Mouse (Mus musculus) fibroblast of lung, adult 2 months (primary cell): ENCODE results near the gene Ppp2r5d.

Experiments
- DNase-seq: peaks from one replicate; pipeline ENCODE4 v3.0.0-alpha.2; 2011; ENCODE audit warnings: low read depth

Gene Ppp2r5d

GRCm38 (mm10) chr17:46644916-46645475, 59.9 kb downstream of the Ppp2r5d start:
- DNase-seq: no peak

- DNase-seq: no peak
Measured at GRCm38 (mm10) chr17:46644152-46644805, 60.6 kb downstream of the Ppp2r5d start.

- no peak for DNase-seq
Measured at GRCm38 (mm10) chr17:46642060-46642459, 62.9 kb downstream of the Ppp2r5d start.

- no peak for DNase-seq
Measured at GRCm38 (mm10) chr17:46639929-46640328, 65.0 kb downstream of the Ppp2r5d start.

- DNase-seq: no peak
Measured at GRCm38 (mm10) chr17:46636831-46637523, 67.9 kb downstream of the Ppp2r5d start.
